Mouse (Mus musculus) neural tube, embryonic 14.5 days (tissue): ENCODE measurements at regions not wholly inside any gene's neighbourhood (a gene's known extent, or its start where the extent isn't known, plus 50 kb on each side); places are given as distances from the start of the nearest gene placed in this dataset.

ENCODE experiments used
- ATAC-seq: fragments of 200-750 bp; cut with Nextera tagmentation; 2 replicates; pipeline ENCODE4 v1.8.0; 2017; ENCODE audit warnings: low read depth, mild to moderate bottlenecking, moderate TSS enrichment, moderate library complexity
- H3K27ac ChIP-seq: fragments of 300-500 bp; sonication (generic); 2 replicates; pipeline ENCODE4 v1.5.1; 2014; ENCODE audit warnings: low read depth, mild to moderate bottlenecking, control low read depth, low read length, moderate library complexity, mixed read lengths
- H3K27me3 ChIP-seq: fragments of 300-500 bp; sonication (generic); 2 replicates; pipeline ENCODE4 v1.6.1; 2014; ENCODE audit warnings: low read length; ENCODE audit not compliant: control insufficient read depth, insufficient read depth
- H3K36me3 ChIP-seq: fragments of 300-500 bp; sonication (generic); 2 replicates; pipeline ENCODE4 v1.6.1; 2014; ENCODE audit warnings: low read length, mixed read lengths; ENCODE audit not compliant: control insufficient read depth, insufficient read depth
- H3K4me1 ChIP-seq: fragments of 300-500 bp; sonication (generic); 2 replicates; pipeline ENCODE4 v1.6.1; 2014; ENCODE audit warnings: low read length; ENCODE audit not compliant: control insufficient read depth, insufficient read depth
- H3K4me2 ChIP-seq: fragments of 300-500 bp; sonication (generic); 2 replicates; pipeline ENCODE4 v1.6.1; 2014; ENCODE audit warnings: mild to moderate bottlenecking, low read depth, low read length, control low read depth
- H3K4me3 ChIP-seq: fragments of 300-500 bp; sonication (generic); 2 replicates; pipeline ENCODE4 v1.5.1; 2014; ENCODE audit warnings: low read depth, low read length, control low read depth, mixed read lengths
- H3K9ac ChIP-seq: fragments of 300-500 bp; sonication (generic); replicated peaks from 2 replicates; pipeline ENCODE4 v1.6.1; 2014; ENCODE audit warnings: low read depth, mild to moderate bottlenecking, control low read depth, low read length, mixed read lengths
- H3K9me3 ChIP-seq: fragments of 300-500 bp; sonication (generic); 2 replicates; pipeline ENCODE4 v1.6.1; 2016; ENCODE audit warnings: low read length; ENCODE audit not compliant: control insufficient read depth
- WGBS: fragments of 180-500 bp; shearing (Covaris S2); extraction: QIAGEN DNeasy Blood & Tissue Kit; methylation state at CpG from one replicate; pipeline ENCODE4 v1.1.7; 2014; 5-methylcytosine and 5-hydroxymethylcytosine counted together

DNA sequence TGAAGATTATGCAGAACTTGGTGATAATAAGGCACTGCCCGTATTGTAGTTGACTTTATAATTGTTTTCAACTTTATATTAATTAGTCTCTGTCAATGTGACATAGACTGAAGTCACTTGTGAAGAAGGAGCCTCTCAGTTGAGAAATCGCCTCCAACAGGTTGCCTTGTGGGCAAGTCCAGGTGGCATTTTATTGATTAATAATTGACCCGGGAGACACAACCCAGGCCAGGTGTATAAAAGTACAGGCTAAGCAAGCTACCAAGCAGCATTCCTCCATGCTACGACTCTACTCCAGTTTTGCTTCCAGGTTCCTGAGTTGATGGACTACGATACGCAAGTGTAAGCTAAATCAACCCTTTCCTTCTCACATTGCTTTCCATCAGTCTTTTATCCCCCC, 268.2 kb upstream of the Klf3 start:
- H3K4me2 ChIP-seq = no peak overlapping the region
- ATAC-seq = no peak
- no peak overlapping the region for H3K4me3 ChIP-seq
- H3K9me3 ChIP-seq = no peaks in the 10 kb centered on the region
- no peaks in the 10 kb centered on the region for H3K36me3 ChIP-seq
- H3K4me1 ChIP-seq = no peaks in the 10 kb centered on the region
- 96% methylated on average over 6 of the region's 6 CpGs for WGBS
- no peaks in the 10 kb centered on the region for H3K27me3 ChIP-seq
- H3K9ac ChIP-seq = no peak overlapping the region
- no peak overlapping the region for H3K27ac ChIP-seq

DNA sequence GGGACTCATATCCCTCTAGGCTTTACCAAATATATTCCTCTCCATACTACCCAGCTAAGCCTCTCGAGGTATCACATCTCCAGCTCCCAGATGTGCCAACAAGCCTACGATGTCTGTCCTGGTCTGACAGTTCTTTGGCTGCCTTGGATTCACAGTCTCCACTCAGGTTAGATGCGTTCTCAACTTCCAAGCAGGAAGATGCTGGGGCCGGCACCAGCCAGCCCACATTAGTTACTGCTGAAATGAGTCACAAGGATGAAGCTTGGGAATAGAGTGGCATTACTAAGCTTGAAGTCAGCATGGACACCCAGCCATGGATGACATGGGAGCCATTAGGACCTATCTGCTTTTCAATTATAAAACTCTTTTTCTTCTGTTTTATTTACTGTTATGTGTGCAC, 267.6 kb upstream of the Klf3 start:
- Histone ChIP-seq H3K4me1 (no peaks in the 10 kb centered on the region), H3K4me2 (no peak overlapping the region), H3K27me3 (no peaks in the 10 kb centered on the region), H3K27ac (no peak overlapping the region), H3K36me3 (no peaks in the 10 kb centered on the region), H3K9me3 (no peaks in the 10 kb centered on the region), H3K9ac (no peak overlapping the region), H3K4me3 (no peak overlapping the region)
- WGBS = 93% methylated on average over 4 of the region's 4 CpGs
- ATAC-seq = no peak

DNA sequence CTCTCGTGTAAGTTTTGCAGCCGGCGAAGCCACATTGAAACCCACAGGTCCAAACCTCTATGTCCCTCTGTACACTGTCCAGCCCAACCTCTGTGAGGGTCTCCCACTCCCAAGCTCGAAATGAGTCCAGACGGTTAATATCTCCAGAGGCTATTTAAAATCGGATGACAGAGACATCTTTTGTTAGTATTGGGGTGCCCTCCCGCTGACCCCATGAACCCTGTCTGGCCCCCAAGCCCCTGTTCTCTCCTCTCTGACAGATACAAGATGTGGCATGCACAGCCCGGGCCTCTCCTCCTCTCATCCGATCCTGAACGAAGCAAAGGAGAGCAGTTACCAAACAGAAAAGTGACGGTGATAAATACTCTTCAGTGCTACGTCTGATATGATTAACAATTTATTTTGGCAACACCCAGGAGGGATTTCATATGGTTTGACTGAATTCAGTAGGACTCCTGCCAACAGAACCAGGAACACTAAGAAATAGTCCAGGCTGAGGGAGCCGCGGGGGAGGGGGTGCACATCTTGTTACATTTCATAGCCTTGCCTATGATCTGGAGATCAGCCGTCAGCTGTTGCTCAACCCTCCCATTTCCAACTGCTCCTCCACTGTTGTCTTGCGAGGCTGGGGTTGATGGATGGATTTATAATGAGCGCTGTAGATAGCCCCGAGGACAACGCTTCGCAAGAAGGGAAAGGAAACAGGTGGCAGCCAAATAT, 266.6 kb upstream of the Klf3 start:
- Histone ChIP-seq H3K27me3 (no peaks in the 10 kb centered on the region), H3K9ac (no peak overlapping the region), H3K9me3 (no peaks in the 10 kb centered on the region), H3K27ac (no peak overlapping the region), H3K36me3 (no peaks in the 10 kb centered on the region), H3K4me3 (no peak overlapping the region), H3K4me2 (no peak overlapping the region), H3K4me1 (no peaks in the 10 kb centered on the region)
- 56% methylated on average over 20 of the region's 20 CpGs for WGBS
- no peak for ATAC-seq

DNA sequence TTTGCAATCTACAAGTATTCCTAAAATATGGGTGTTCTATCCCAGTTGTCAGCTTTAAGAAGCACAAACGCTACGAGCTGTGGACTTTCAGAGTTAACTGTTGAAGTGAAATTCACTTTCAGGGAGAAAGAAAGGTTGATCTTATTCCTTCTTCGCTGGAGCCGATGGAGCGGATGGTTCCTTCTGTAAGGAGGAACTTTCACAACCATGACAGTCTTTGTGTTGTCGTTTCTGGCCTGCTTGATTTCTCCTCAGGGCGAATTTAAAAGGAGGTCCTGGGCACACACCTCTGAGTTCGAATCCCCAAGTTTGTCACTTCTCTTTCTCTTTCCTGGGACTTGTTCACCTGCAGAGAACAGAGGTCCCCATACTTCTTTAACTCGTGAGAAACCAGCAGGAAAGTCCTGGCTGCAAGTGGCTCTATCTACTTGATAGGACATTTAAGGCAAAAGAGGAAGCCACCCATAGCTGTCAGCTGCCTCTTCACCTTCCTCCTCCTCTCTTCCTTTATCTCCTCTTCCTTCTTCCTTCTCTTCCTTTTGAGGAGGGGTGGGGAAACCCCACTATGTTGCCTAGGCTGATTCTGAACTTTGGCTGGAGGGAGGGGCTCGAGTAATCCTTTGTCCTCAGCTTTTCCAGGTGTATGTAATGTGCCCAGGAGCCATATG, 265.9 kb upstream of the Klf3 start:
- no peak overlapping the region for H3K27ac ChIP-seq
- no peak overlapping the region for H3K9ac ChIP-seq
- no peaks in the 10 kb centered on the region for H3K27me3 ChIP-seq
- H3K4me2 ChIP-seq = no peak overlapping the region
- WGBS = 87% methylated on average over 10 of the region's 10 CpGs
- no peak overlapping the region for H3K4me3 ChIP-seq
- H3K36me3 ChIP-seq = no peaks in the 10 kb centered on the region
- no peaks in the 10 kb centered on the region for H3K9me3 ChIP-seq
- no peaks in the 10 kb centered on the region for H3K4me1 ChIP-seq
- ATAC-seq = no peak

DNA sequence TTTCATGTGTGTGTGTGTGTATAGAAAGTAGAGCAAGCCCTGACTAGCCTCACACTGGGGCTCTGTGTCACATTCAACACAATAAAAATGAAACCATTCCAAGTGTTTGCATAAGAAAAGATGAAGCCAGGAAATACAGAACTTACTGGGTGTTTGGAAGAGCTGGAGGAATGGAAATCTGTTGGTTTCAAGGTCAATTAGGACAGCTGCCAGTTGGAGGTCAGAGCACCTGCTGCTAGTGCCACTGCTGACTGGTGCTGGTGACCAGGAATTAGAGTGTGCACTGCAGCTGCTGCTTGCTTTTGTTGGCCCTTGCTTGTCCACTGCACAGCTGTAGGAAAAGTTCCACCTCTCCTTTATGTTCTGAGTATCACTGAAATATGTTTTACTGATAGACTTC, 261.4 kb upstream of the Klf3 start:
- Histone ChIP-seq H3K27me3 (no peaks in the 10 kb centered on the region), H3K9me3 (no peaks in the 10 kb centered on the region), H3K27ac (no peak overlapping the region), H3K4me2 (no peak overlapping the region), H3K36me3 (no peaks in the 10 kb centered on the region), H3K4me3 (no peak overlapping the region), H3K4me1 (no peaks in the 10 kb centered on the region), H3K9ac (no peak overlapping the region)
- ATAC-seq = no peak

DNA sequence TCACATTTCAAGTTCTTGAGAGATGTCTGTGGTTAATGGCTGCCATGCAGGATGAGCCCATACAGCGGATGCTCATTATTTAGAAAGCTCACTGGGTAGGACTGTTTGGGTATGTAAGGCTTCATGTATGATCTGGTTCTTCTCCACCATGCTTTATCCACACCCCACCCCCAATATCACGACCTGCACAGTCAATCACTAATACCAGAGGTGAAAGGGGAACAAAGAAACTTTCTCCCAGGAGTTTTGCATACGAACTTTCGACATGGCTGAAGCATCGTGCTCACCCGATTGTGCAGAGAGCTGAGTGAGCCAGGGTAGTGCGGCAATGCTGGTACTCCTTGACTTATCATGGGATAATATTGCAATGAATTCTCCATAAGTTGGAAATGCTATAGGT, 247.3 kb upstream of the Klf3 start:
- no peaks in the 10 kb centered on the region for H3K9me3 ChIP-seq
- H3K9ac ChIP-seq = no peak overlapping the region
- no peaks in the 10 kb centered on the region for H3K4me1 ChIP-seq
- ATAC-seq = no peak
- H3K27ac ChIP-seq = no peak overlapping the region
- H3K4me2 ChIP-seq = no peak overlapping the region
- no peaks in the 10 kb centered on the region for H3K27me3 ChIP-seq
- 90% methylated on average over 7 of the region's 7 CpGs for WGBS
- no peaks in the 10 kb centered on the region for H3K36me3 ChIP-seq
- no peak overlapping the region for H3K4me3 ChIP-seq

DNA sequence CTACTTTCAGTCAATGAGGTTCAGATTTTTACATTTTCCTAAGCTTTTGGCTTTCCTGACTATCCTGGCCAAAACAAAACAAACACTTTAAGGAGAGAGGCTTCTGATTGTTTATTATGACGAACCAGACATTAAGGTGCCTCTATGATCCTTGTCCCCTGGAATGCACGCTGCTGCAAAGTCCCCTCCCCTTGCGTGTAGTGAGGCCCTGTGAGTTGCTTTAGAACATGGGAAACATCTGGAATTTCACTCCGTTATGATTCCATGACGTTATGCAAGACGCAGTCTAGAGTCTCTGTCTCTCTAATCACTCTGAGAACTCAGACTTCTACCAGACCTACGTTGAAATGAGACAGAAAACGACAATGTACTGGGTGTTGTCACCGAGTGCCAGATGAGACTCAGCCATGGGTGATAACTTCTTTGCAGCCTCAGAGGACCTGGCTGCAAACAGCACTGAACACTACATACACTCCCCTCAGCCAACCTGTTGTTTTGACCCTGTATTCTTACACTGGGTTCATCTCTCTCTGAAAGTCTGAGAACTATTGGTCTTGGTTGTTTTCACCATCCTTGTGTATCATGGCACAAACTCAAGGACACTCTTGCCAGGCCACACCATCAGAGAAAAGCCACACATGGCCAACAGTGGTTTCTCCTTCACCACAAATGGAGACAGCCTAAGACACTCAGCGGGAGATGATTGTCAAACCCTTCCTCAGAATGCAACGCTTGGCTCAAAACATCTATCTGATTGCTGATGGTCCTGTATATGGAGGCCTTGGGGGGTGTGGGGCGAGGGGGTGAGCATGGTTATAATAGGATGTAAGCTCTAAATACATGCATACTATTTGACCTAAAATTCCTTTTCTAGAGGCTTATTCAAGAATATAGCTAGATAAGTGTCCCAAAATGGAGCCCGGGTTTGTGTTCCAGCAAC, 236.5 kb upstream of the Klf3 start:
- Histone ChIP-seq H3K27me3 (no peaks in the 10 kb centered on the region), H3K27ac (no peak overlapping the region), H3K9ac (no peak overlapping the region), H3K4me1 (no peaks in the 10 kb centered on the region), H3K9me3 (no peaks in the 10 kb centered on the region), H3K4me3 (no peak overlapping the region), H3K36me3 (no peaks in the 10 kb centered on the region), H3K4me2 (no peak overlapping the region)
- 87% methylated on average over 13 of the region's 13 CpGs for whole genome bisulfite sequencing
- ATAC-seq = no peak

DNA sequence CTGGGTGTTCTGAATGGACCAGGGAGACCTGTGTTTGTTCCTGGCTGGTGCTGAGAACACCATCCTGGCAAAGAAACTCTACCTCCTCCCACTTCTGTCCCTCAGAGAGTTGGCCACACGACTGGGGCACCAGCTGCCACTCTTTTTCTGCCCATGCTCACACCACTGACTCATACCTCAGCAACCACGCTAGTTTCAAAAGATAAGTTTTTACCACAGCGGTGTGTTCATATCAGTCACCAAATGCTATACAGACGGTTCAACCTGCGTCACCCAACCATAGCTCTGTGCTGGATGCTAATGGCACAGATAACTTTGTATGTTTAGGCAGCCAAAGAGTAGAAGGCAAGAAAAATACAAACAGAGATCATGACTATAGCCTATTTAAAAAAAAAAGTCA, 235.4 kb upstream of the Klf3 start:
- 90% methylated on average over 5 of the region's 5 CpGs for WGBS

DNA sequence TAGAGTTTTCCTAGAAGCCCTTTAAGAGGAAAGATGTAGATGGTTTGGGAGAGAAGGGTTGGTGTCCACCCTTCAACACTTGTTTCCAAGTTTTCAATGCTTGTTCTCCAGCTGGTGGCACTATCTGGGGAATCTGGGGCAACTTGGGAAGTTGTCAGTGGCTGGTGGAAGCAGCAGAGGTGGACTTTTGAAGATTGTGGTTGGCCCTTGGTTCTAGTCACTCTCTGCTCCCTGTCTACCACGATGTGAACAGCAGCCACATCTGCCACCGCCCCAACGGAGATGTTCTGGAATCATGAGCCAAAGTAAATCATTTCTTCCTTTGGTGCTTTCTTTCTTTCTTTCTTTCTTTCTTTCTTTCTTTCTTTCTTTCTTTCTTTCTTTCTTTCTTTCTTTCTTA, 234.9 kb upstream of the Klf3 start:
- H3K36me3 ChIP-seq = no peaks in the 10 kb centered on the region
- no peak overlapping the region for H3K4me3 ChIP-seq
- H3K9me3 ChIP-seq = no peaks in the 10 kb centered on the region
- H3K4me2 ChIP-seq = no peak overlapping the region
- H3K9ac ChIP-seq = no peak overlapping the region
- H3K27me3 ChIP-seq = no peaks in the 10 kb centered on the region
- WGBS = 93% methylated on average over 3 of the region's 3 CpGs
- H3K4me1 ChIP-seq = no peaks in the 10 kb centered on the region
- no peak for ATAC-seq
- no peak overlapping the region for H3K27ac ChIP-seq

More for the DNA sequence above, 235.4 kb upstream of the Klf3 start:
- H3K9ac ChIP-seq = no peak overlapping the region
- no peaks in the 10 kb centered on the region for H3K36me3 ChIP-seq
- H3K4me2 ChIP-seq = no peak overlapping the region
- H3K27ac ChIP-seq = no peak overlapping the region
- H3K4me1 ChIP-seq = no peaks in the 10 kb centered on the region
- no peak for ATAC-seq
- no peaks in the 10 kb centered on the region for H3K9me3 ChIP-seq
- no peaks in the 10 kb centered on the region for H3K27me3 ChIP-seq
- H3K4me3 ChIP-seq = no peak overlapping the region
